Mouse (Mus musculus): ENCODE data around the gene Ccnd3. TPM values are rescaled to one million over a fixed set of nuclear protein-coding genes. Genes with fewer than 3 reads are reported as not detected.

Gene Ccnd3
- polyA plus RNA-seq, 1 experiment, result 292 TPM

- Histone ChIP-seq H3K36me3 (ENCODE audit: control insufficient read depth) (peaks cover 52% of the 10 kb centered on the region), H3K27me3 (ENCODE audit: control insufficient read depth) (no peaks in the 10 kb centered on the region), H3K4me3 (replicated peaks) (no peak overlapping the region), H3K4me1 (ENCODE audit: control insufficient read depth) (peaks cover 19% of the 10 kb centered on the region), H3K9me3 (ENCODE audit: control insufficient read depth, low read length) (no peaks in the 10 kb centered on the region)
- no peak for TF ChIP-seq GATA1 (IDR thresholded peaks at IDR 0.05; ENCODE audit: low read length)
Observed at GRCm38 (mm10) chr17:47642992-47643391, 138.1 kb downstream of the Ccnd3 start.

GRCm38 (mm10) chr17:47646683-47647082 lies 141.8 kb downstream of the Ccnd3 start:
- H3K36me3 ChIP-seq (ENCODE audit: control insufficient read depth), result peaks cover 51% of the 10 kb centered on the region
- no peaks in the 10 kb centered on the region for H3K27me3 ChIP-seq (ENCODE audit: control insufficient read depth)
- H3K4me1 ChIP-seq (ENCODE audit: control insufficient read depth), result peaks cover 26% of the 10 kb centered on the region
- no peak for TF ChIP-seq GATA1 (IDR thresholded peaks at IDR 0.05; ENCODE audit: low read length)
- TF ChIP-seq TAL1 (IDR thresholded peaks at IDR 0.05; ENCODE audit: low read length), result peak; percentile 8; the same call in 1 of the 3 replicates
- H3K4me3 ChIP-seq (replicated peaks), result no peak overlapping the region
- H3K9me3 ChIP-seq (ENCODE audit: control insufficient read depth, low read length), result no peaks in the 10 kb centered on the region

- Histone ChIP-seq H3K4me1 (ENCODE audit: control insufficient read depth) (peaks cover 22% of the 10 kb centered on the region), H3K4me3 (replicated peaks) (no peak overlapping the region), H3K9me3 (ENCODE audit: control insufficient read depth, low read length) (no peaks in the 10 kb centered on the region), H3K36me3 (ENCODE audit: control insufficient read depth) (peaks cover 64% of the 10 kb centered on the region), H3K27me3 (ENCODE audit: control insufficient read depth) (no peaks in the 10 kb centered on the region)
- TF ChIP-seq TAL1 (IDR thresholded peaks at IDR 0.05; ENCODE audit: low read length), result no peak
- TF ChIP-seq GATA1 (IDR thresholded peaks at IDR 0.05; ENCODE audit: low read length), result no peak
Observed at GRCm38 (mm10) chr17:47648966-47649365, 144.1 kb downstream of the Ccnd3 start.

Other genes with a start within 250 kb of the Ccnd3 start
- gene Mrps10, start 136.2 kb upstream of the Ccnd3 start, polyA plus RNA-seq (2012), result 0.25 and 0.52 TPM in 2 replicates
- gene Guca1b, start 119.7 kb upstream of the Ccnd3 start, polyA plus RNA-seq (2012), result not detected in 2 replicates
- not detected in 2 replicates for gene Guca1a, start 104.5 kb upstream of the Ccnd3 start, polyA plus RNA-seq (2012)
- gene AI661453, start 68.4 kb upstream of the Ccnd3 start, polyA plus RNA-seq (2012), result not detected in 2 replicates
- not detected in 2 replicates for gene 1700001C19Rik, start 67.7 kb upstream of the Ccnd3 start, polyA plus RNA-seq (2012)
- gene Taf8, start 2.8 kb upstream of the Ccnd3 start, polyA plus RNA-seq (2012), result 2.9 and 4.3 TPM in 2 replicates
- 2.8 and 3.4 TPM in 2 replicates for gene Bysl, start 106.4 kb downstream of the Ccnd3 start, polyA plus RNA-seq (2012)
- gene Med20, start 106.5 kb downstream of the Ccnd3 start, polyA plus RNA-seq (2012), result 0.43 and 0.45 TPM in 2 replicates
- 0.29 and 0.65 TPM in 2 replicates for gene Gm20517, start 106.5 kb downstream of the Ccnd3 start, polyA plus RNA-seq (2012)
- gene Usp49, start 125.6 kb downstream of the Ccnd3 start, polyA plus RNA-seq (2012), result 2.2 and 2.4 TPM in 2 replicates
- 8.2 and 11.4 TPM in 2 replicates for gene Tomm6, start 183.3 kb downstream of the Ccnd3 start, polyA plus RNA-seq (2012)
- 0.05 and 0.08 TPM in 2 replicates for gene Frs3, start 184.0 kb downstream of the Ccnd3 start, polyA plus RNA-seq (2012)
- gene Gm21981, start 189.4 kb downstream of the Ccnd3 start, polyA plus RNA-seq (2012), result 0.05 TPM in 1 of 2 replicates, not detected in the other
- gene Prickle4, start 189.7 kb downstream of the Ccnd3 start, polyA plus RNA-seq (2012), result 0.13 TPM in 1 of 2 replicates, not detected in the other
- gene Pgc, start 221.8 kb downstream of the Ccnd3 start, polyA plus RNA-seq (2012), result not detected in 2 replicates
- gene Tfeb, start 232.0 kb downstream of the Ccnd3 start, polyA plus RNA-seq (2012), result 1.5 and 1.7 TPM in 2 replicates